Mouse (Mus musculus): ENCODE measurements around the gene 5330417C22Rik. TPM values are rescaled to one million over a fixed set of nuclear protein-coding genes. Genes with fewer than 3 reads are reported as not detected.
"Not testable (repeated sequence)": the region's sequence is repeated elsewhere in the genome, so short reads cannot be mapped to it uniquely, and the experiment has no call there.

5330417C22Rik gene
- 10 to 100 TPM; 33.5 to 35.2 TPM for total RNA-seq (2021)
- long read RNA-seq, experiment 1, full-length matches to known transcripts: 12 of 24 reads
- long read RNA-seq, experiment 1, partial matches to known transcripts: 4 of 24 reads
- long read RNA-seq, experiment 1, other reads (novel, unspliced or antisense): 8 of 24 reads
- long read RNA-seq, experiment 2, full-length matches to known transcripts: 3 of 16 reads
- long read RNA-seq, experiment 2, partial matches to known transcripts: 0 of 16 reads
- long read RNA-seq, experiment 2, other reads (novel, unspliced or antisense): 13 of 16 reads

DNA sequence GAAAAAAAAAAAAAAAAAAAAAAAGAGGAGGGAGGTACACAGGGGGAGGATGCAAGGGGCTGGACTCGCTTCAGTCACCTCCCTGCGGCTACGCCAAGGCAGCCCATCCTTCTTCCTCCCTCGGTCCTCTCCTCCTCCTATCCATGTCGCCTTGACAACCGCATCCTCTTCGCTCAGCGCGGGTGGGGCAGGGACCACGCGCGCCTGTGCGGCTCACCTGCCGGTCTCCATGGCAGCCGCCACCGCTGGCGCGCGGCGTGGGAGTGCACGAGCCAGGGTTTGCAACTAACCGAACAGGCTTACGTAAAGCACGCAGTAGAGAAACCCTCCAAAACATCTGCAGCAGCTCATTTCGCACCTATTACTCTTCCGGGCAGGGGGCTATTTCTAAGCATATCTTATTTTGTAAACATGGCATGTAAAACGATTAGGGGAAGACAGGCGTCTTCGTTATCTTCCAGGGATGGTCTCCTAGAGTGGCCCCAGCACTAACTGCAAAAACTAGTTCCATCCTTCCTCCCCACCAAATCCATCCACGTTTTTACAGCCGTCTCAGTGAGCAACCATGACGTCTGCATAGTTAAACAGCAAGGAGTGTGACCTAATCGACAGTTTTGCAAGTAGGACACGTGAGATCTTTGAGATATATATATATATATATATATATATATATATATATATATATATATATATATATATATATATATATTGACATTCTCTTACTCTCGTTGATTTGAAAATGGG, at the start of gene 5330417C22Rik:
Gene 5330417C22Rik (minus strand): TSS at position 20 of the 744 bp plus-strand sequence.
- H3K27ac ChIP-seq: peak within 1 kb of the TSS; percentile 96
- intact Hi-C loops (cut with DNase I): loop anchor here (1.0 kb wide), 1 partner anchor 18 kb away; no protein-coding TSS in a partner anchor
- H3K4me3 ChIP-seq: peak within 1 kb of the TSS; percentile 60
- peak; percentile 91 to 93 for DNase-seq (ENCODE audit: extremely low spot score in 1 of 2, low spot score in 2 of 2)
- TF ChIP-seq CTCF (IDR thresholded peaks at IDR 0.05): no peak

DNA sequence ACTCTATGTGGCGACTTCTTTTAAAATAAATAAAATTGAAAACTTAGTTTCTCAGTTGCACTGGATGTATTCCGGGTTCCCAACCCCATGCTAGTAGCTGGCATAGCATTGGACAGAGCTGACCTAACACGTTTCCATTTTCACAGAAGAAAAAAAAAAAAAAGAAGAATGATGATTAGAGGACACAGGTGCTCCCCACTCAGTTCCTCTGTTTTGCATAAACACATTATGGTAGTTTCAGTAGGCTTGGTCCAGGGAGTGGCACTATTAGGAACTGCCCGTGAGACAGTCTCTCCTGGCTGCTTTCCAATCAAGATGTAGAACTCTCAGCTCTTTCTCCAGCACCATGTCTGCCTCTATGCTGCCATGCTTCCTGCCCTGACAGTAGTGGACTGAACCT, 48.2 kb upstream of the 5330417C22Rik start:
- no peak for DNase-seq (ENCODE audit: extremely low spot score in 1 of 2, low spot score in 2 of 2)
- TF ChIP-seq CTCF (IDR thresholded peaks at IDR 0.05): no peak
- no peak overlapping the region for H3K4me3 ChIP-seq
- intact Hi-C loops (cut with DNase I): no loop called here
- no peak overlapping the region for H3K27ac ChIP-seq

DNA sequence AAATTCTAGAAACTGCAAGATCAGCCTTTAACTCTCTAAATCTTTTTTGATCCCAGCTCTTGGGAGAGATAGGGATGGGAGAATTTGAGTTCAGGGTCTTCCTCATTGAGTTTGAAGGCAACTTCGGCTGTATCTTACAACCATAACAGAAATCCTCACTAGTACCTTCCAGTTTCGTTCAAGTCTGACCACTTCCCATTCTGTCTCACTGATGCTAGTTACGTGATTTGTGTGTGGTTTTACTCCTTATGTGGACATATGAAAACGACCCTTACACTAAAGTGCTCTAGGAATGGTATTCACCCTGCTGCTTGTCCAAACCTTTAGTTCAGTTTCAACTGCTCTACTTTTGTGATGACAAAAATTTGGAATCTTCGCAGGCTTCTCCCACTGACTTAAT, 37.7 kb upstream of the 5330417C22Rik start:
- H3K27ac ChIP-seq: no peak overlapping the region
- DNase-seq (ENCODE audit: extremely low spot score in 1 of 2, low spot score in 2 of 2): no peak
- no peak overlapping the region for H3K4me3 ChIP-seq
- intact Hi-C loops (cut with DNase I): no loop called here
- TF ChIP-seq CTCF (IDR thresholded peaks at IDR 0.05): no peak

DNA sequence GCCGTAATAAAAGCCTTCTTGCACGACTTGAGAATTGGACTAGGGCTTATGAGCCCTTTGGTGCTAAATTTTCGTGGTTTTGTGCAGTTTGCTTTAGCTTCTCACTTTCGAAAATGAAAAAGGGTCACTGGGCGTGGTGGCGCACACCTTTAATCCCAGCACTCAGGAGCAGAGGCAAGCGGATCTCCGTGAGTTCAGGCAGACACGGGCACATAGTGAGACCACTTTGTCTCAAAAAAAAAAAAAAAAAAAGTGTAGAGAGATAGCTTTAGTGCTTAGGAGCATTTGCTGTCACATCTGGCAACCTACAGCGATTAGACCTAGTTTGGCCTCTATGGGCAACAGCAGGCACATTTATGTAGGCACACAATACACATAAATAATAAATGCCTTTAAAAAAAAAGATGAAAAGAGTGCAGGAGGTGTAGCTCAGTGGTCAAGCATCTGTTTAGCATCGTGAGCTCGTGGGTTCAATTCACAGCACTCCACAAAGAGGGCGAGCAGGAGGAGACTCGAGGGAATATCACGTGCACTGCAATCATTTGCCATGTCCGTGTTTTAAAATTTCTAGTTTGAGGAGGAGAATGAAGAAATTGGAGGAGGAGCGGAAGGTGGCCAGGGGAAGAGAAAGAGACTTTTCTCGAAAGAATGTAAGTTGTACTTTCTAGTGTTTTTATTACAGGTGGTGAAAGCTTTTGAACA, 36.1 kb upstream of the 5330417C22Rik start:
- no peak for DNase-seq (ENCODE audit: extremely low spot score in 1 of 2, low spot score in 2 of 2)
- Histone ChIP-seq H3K27ac (no peak overlapping the region), H3K4me3 (peak overlapping the region; percentile 93)
- intact Hi-C loops (cut with DNase I): no loop called here
- TF ChIP-seq CTCF (IDR thresholded peaks at IDR 0.05): no peak

DNA sequence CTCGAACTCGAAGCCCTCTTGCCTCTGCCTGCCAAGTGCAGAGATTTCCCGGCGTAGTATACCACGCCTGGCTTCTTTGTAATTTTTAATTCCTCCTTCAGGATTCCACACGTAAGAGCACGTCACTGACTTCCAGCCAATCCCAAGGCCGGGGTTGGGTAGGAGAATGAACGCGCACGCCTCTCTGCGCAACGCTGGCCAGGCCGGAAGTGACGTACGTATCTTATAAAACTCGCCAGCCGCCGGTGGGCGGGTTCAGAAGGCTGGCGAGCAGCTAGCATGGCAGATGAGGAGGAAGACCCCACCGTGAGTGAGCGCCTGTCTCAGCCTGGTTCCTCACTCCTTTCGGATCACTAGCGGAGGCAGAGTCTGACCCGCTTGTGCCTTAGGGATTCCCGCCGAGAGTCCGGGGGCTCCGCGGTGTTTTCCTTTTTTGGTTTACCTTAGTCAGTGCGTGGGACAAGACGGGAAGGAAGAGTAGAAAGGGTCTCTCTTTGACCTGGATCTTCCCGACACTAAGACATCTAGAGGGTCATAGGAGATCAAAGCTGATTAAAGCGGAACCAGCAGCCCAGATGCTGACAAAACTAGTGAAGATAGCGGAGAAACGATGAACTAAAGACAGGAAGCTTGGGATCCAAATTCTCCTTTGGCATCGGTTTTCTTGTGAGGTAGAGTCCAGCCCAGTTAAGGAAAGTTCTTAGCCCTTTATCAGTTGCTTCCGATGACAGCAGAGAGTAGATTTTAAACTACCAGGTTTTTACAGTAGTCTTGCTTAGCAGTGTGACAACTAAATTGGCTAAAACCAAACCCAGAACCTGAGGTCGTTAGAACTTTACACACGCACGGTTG, 35.3 kb upstream of the 5330417C22Rik start, which contains the start of gene Taf13:
Gene Taf13 (plus strand): TSS at position 256 of the 852 bp plus-strand sequence.
- intact Hi-C loops (cut with DNase I): no loop called here
- H3K27ac ChIP-seq: peak within 1 kb of the TSS; percentile 97
- TF ChIP-seq CTCF (IDR thresholded peaks at IDR 0.05): no peak; the same call in 1 of the 2 replicates
- peak within 1 kb of the TSS; percentile 93 for H3K4me3 ChIP-seq
- DNase-seq (ENCODE audit: extremely low spot score in 1 of 2, low spot score in 2 of 2): peak; percentile 97 to 98

DNA sequence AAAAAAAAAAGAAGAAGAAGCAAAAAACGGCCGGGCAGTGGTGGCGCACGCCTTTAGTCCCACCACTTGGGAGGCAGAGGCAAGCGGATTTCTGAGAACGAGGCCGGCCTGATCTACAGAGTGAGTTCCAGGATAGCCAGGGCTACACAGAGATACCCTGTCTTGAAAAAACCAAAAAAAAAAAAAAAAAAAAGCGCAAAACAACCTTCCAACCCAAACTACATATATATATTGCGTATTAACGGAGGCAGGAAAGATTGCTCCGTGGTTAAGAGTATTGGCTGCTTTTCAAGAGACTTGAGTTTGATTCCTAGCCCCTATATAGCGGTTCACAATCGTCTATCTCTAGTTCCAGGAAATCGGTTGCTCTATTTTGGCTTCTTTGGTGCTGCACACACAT, 34.5 kb upstream of the 5330417C22Rik start:
- no peak for TF ChIP-seq CTCF (IDR thresholded peaks at IDR 0.05)
- no peak overlapping the region; the same call in 1 of the 2 replicates for H3K27ac ChIP-seq
- H3K4me3 ChIP-seq: peak overlapping the region; percentile 93; the same call in 1 of the 2 replicates
- no peak for DNase-seq (ENCODE audit: extremely low spot score in 1 of 2, low spot score in 2 of 2)
- intact Hi-C loops (cut with DNase I): no loop called here

DNA sequence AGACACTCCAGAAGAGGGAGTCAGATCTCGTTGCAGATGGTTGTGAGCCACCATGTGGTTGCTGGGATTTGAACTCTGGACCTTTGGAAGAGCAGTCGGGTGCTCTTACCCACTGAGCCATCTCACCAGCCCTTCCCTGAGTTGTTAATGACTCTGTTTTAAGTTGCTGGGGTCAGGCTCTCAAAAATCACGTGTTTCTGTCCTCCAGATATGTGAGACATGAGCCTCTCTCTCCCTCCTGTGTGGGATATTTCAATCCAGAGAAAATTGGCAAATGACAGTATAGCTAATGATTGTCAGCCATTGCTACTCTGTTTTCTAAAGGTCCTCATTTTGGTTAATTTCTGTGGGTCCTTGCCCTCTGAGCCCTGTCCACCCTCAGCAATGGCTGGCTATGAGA, 33.3 kb upstream of the 5330417C22Rik start:
- intact Hi-C loops (cut with DNase I): loop anchor here (10.0 kb wide), 1 partner anchor 285 kb away; the partner anchor contains the start of gene Sort1
- H3K27ac ChIP-seq; DNase-seq (ENCODE audit: extremely low spot score in 1 of 2, low spot score in 2 of 2); H3K4me3 ChIP-seq: not testable (repeated sequence)

DNA sequence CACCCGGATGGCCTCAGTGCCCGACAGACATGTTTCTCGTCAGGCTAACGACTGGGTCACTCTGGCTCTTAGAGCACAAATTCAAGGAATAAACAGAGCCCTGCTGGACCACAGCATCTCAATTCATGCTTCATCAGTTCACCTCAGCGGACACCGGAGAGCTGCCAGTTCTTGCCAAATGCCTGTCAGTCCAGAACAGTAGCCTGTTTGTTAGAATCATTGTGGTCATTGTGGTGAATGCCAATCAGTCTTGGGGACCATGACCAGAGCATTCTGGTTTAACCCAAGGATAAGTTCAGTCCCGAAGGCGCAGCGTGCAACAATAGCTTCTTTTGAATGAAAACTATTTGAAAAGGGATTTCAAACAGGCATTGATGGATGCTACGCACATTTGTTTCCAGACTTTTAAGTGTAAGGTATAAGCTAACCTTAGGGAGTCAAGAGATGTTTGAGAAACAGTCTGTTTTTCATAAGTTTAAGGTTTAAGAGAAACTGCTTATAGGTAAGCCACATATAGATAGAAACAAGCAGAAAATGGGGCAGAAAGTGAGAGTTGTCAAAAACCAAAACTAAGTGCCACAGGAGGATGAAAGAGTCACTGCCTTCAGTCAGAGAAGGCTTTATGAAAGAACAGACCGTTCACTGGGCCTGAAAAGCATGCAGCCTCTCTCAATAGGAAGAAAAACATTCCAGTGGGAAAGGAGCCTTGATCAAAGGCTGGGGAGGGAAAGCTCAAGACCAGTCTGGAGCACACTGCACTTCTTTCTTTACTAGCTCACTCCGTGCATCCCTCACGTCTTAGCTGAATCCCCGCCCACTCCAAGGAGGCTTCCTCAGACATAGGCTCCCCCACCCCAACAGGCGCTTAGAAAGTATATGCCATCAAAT, 31.9 kb upstream of the 5330417C22Rik start:
- DNase-seq (ENCODE audit: extremely low spot score in 1 of 2, low spot score in 2 of 2): peak in 1 of 2 experiments; percentile 20
- Histone ChIP-seq H3K4me3 (no peak overlapping the region), H3K27ac (peak overlapping the region; percentile 57)
- TF ChIP-seq CTCF (IDR thresholded peaks at IDR 0.05): no peak
- intact Hi-C loops (cut with DNase I): loop anchor here (10.0 kb wide), 1 partner anchor 283 kb away; the partner anchor contains the start of gene Sort1

DNA sequence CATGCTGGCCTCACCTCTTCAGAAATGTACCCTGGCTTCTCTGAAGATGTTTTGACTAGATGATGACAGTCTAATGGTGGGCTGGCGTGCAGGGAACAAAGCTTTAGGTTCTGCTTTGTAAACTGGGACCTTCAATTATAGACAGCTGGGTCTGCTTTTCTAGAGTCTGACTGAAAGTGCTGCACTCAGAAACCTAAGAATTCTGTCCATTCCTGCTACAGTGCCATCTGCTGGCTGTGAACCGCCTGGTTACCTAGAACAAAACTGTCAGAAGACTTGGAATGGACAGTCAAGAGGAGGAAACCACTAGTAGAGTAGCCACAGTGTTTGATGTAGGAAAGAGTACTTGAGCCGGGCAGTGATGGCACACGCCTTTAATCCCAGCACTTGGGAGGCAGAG, 27.0 kb upstream of the 5330417C22Rik start:
- H3K27ac ChIP-seq: peak overlapping the region; percentile 96
- H3K4me3 ChIP-seq: peak overlapping the region; percentile 76
- intact Hi-C loops (cut with DNase I): loop anchor here (2.0 to 10.0 kb wide), 3 partner anchors 96 to 279 kb away; partner anchors contain the start of gene Sort1
- peak; percentile 83 for TF ChIP-seq CTCF (IDR thresholded peaks at IDR 0.05)
- DNase-seq (ENCODE audit: extremely low spot score in 1 of 2, low spot score in 2 of 2): peak; percentile 75 to 82

DNA sequence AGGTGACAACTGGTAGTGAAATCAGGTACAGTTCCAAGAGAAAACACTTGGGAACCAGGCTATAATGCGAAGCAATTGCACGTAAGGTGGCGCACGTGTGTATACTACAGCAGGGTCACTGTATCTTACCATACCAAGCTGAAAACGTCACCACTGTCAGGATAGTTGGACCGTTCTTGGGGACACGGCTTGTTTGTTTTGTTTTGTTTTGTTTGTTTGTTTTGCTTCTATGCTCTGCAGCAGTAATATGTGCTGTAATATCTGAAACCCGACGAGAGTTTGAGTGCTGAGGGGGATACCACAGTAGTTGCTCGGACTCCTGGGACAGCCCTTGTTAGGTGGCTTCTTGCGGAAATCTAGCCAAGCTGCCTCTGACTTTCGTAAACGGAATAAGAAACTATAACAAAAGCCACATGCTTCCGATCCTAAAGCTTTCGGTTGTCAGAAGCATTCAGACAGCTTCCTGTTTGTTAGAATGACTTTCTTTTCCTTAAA, 26.5 kb upstream of the 5330417C22Rik start:
- TF ChIP-seq CTCF (IDR thresholded peaks at IDR 0.05): no peak; the same call in none of the 2 replicates
- H3K4me3 ChIP-seq: peak overlapping the region; percentile 76
- intact Hi-C loops (cut with DNase I): loop anchor here (1.0 to 10.0 kb wide), 4 partner anchors 9 to 278 kb away; partner anchors contain the start of gene Sort1
- no peak for DNase-seq (ENCODE audit: extremely low spot score in 1 of 2, low spot score in 2 of 2)
- H3K27ac ChIP-seq: peak overlapping the region; percentile 96

Measured in left cerebral cortex, adult 2 months (tissue).